Mouse (Mus musculus) kidney, adult 2 months (tissue): Measurements from ENCODE around the gene Rassf4. TPM values are rescaled to one million over a fixed set of nuclear protein-coding genes. Genes with fewer than 3 reads are reported as not detected.

ENCODE experiments used
- DNase-seq: peaks from one replicate; pipeline ENCODE4 v3.0.0; 2021
- H3K27ac ChIP-seq: fragments of 200-500 bp; 2 replicates; pipeline ENCODE4 v1.5.1; 2012; ENCODE audit warnings: low read depth, low read length, control low read depth, inconsistent platforms; ENCODE audit not compliant: insufficient read depth
- H3K27me3 ChIP-seq: fragments of 200-500 bp; replicated peaks from 2 replicates; pipeline ENCODE4 v1.6.1; 2012; ENCODE audit warnings: mild to moderate bottlenecking, moderate library complexity, low read length, inconsistent platforms; ENCODE audit not compliant: control insufficient read depth, insufficient read depth
- H3K36me3 ChIP-seq: fragments of 200-500 bp; 2 replicates; pipeline ENCODE4 v1.6.1; 2012; ENCODE audit warnings: mild to moderate bottlenecking, moderate library complexity, low read length, inconsistent platforms; ENCODE audit not compliant: control insufficient read depth, insufficient read depth
- H3K4me1 ChIP-seq: fragments of 200-500 bp; 2 replicates; pipeline ENCODE4 v1.6.1; 2011; ENCODE audit warnings: low read length; ENCODE audit not compliant: control insufficient read depth, insufficient read depth
- H3K4me3 ChIP-seq: fragments of 200-500 bp; 2 replicates; pipeline ENCODE4 v1.5.1; 2011; ENCODE audit warnings: mild to moderate bottlenecking, low read depth, low read length, control low read depth; ENCODE audit not compliant: insufficient read depth
- CTCF ChIP-seq: fragments of 200-500 bp; conservative IDR thresholded peaks from 2 replicates; pipeline ENCODE4 v1.5.1; 2011; ENCODE audit warnings: low read depth, mild to moderate bottlenecking, control low read depth, low read length, moderate library complexity, mixed read lengths; ENCODE audit not compliant: insufficient read depth, insufficient read length
- POLR2A ChIP-seq: fragments of 200-500 bp; IDR thresholded peaks from one replicate; pipeline ENCODE4 v1.6.1; 2011; ENCODE audit warnings: low read depth, low read length, control low read depth
- WGBS: fragments of 180-500 bp; shearing (Covaris S2); methylation state at CpG from one replicate; pipeline ENCODE4 v1.1.7; 2018; 5-methylcytosine and 5-hydroxymethylcytosine counted together
- polyA plus RNA-seq: library from polyadenylated mRNA; depleted of rRNA; stranded (reverse); fragments of >200 nt; gene quantifications from 2 replicates; pipeline ENCODE4 v1.2.3, GENCODE M21; 2012

Gene Rassf4
- polyA plus RNA-seq, 1 experiment = 4.1 TPM

- peak; percentile 28 for DNase-seq
- no peaks in the 10 kb centered on the region for H3K27me3 ChIP-seq
- no peaks in the 10 kb centered on the region for H3K36me3 ChIP-seq
- H3K4me3 ChIP-seq = no peak overlapping the region
- 71% methylated on average over 9 of the region's 9 CpGs for WGBS
- H3K27ac ChIP-seq = peak overlapping the region; percentile 94; the same call in 1 of the 2 replicates
- H3K4me1 ChIP-seq = peaks cover 21% of the 10 kb centered on the region
- TF ChIP-seq CTCF = no peak
- TF ChIP-seq POLR2A = no peak
Observed at GRCm38 (mm10) chr6:116636581-116637235, 37.0 kb downstream of the Rassf4 start.

GRCm38 (mm10) chr6:116635251-116636180 lies 38.2 kb downstream of the Rassf4 start:
- Histone ChIP-seq H3K4me1 (peaks cover 21% of the 10 kb centered on the region), H3K36me3 (no peaks in the 10 kb centered on the region), H3K27ac (peak overlapping the region; percentile 94), H3K4me3 (no peak overlapping the region), H3K27me3 (no peaks in the 10 kb centered on the region)
- TF ChIP-seq CTCF = no peak
- no peak for TF ChIP-seq POLR2A
- DNase-seq = peak; percentile 91
- WGBS = 20% methylated on average over 10 of the region's 10 CpGs

GRCm38 (mm10) chr6:116633741-116634695 lies 39.7 kb downstream of the Rassf4 start:
- H3K27ac ChIP-seq = no peak overlapping the region

GRCm38 (mm10) chr6:116632129-116632528 lies 41.6 kb downstream of the Rassf4 start:
- H3K4me1 ChIP-seq = peaks cover 21% of the 10 kb centered on the region
- WGBS = 57% methylated on average over 1 of the region's 1 CpGs
- H3K27me3 ChIP-seq = no peaks in the 10 kb centered on the region
- DNase-seq = peak; percentile 92
- H3K27ac ChIP-seq = no peak overlapping the region
- no peak overlapping the region for H3K4me3 ChIP-seq
- H3K36me3 ChIP-seq = no peaks in the 10 kb centered on the region
- TF ChIP-seq POLR2A (no peak), CTCF (peak; percentile 90)

More at GRCm38 (mm10) chr6:116633741-116634695, 39.7 kb downstream of the Rassf4 start:
- 96% methylated on average over 17 of the region's 17 CpGs for WGBS
- no peak for DNase-seq
- peaks cover 21% of the 10 kb centered on the region for H3K4me1 ChIP-seq
- no peak overlapping the region for H3K4me3 ChIP-seq
- H3K36me3 ChIP-seq = no peaks in the 10 kb centered on the region
- no peaks in the 10 kb centered on the region for H3K27me3 ChIP-seq
- TF ChIP-seq POLR2A (no peak), CTCF (no peak)

- no peak for TF ChIP-seq POLR2A
- TF ChIP-seq CTCF = no peak
- H3K27me3 ChIP-seq = no peaks in the 10 kb centered on the region
- peaks cover under 1% of the 10 kb centered on the region for H3K4me1 ChIP-seq
- WGBS = 82% methylated on average over 10 of the region's 10 CpGs
- no peak overlapping the region for H3K4me3 ChIP-seq
- no peak overlapping the region for H3K27ac ChIP-seq
- H3K36me3 ChIP-seq = no peaks in the 10 kb centered on the region
- DNase-seq = no peak
Observed at GRCm38 (mm10) chr6:116629766-116630165, 44.0 kb downstream of the Rassf4 start.

GRCm38 (mm10) chr6:116628539-116629171 lies 45.1 kb downstream of the Rassf4 start, which contains the start of gene Zfp422:
TSS of gene Zfp422 (minus strand) at chr6:116628999.
- WGBS = under 1% methylated on average over 56 of the region's 56 CpGs
- TF ChIP-seq POLR2A (no peak), CTCF (no peak)
- no peaks in the 10 kb centered on the region for H3K27me3 ChIP-seq

More at GRCm38 (mm10) chr6:116628539-116629171, 45.1 kb downstream of the Rassf4 start, which contains the start of gene Zfp422:
- Histone ChIP-seq H3K36me3 (no peaks in the 10 kb centered on the region), H3K4me3 (peak within 1 kb of the TSS; percentile 74), H3K4me1 (no peaks in the 10 kb centered on the region), H3K27ac (peak within 1 kb of the TSS; percentile 73)
- DNase-seq = peak; percentile 69
